Mouse (Mus musculus): ENCODE results near the gene Frmd4a. TPM values are rescaled to one million over a fixed set of nuclear protein-coding genes. Genes with fewer than 3 reads are reported as not detected.

The Frmd4a gene
- total and polyA plus RNA-seq, 2 experiments from 2014 or later: 40.7 to 55.8 TPM

GRCm38 (mm10) chr2:4300383-4300811, 282.9 kb downstream of the Frmd4a start:
- Histone ChIP-seq H3K9ac (replicated peaks; ENCODE audit: low read length) (no peak overlapping the region; the same call in 1 of the 2 replicates), H3K9me3 (ENCODE audit: low read length) (no peaks in the 10 kb centered on the region), H3K4me2 (ENCODE audit: low read depth, low read length) (peak overlapping the region; percentile 53), H3K27me3 (ENCODE audit: insufficient read depth, low read length) (no peaks in the 10 kb centered on the region), H3K36me3 (ENCODE audit: insufficient read depth, low read length) (no peaks in the 10 kb centered on the region), H3K27ac (peak overlapping the region; percentile 58; the same call in 1 of the 2 replicates), H3K4me1 (ENCODE audit: insufficient read depth, low read length) (no peaks in the 10 kb centered on the region; the same call in 1 of the 2 replicates), H3K4me3 (ENCODE audit: low read length) (peak overlapping the region; percentile 17)
- ATAC-seq (peak; percentile 50; the same call in 1 of the 2 replicates), DNase-seq (ENCODE audit: low spot score) (peak; percentile 33)
- no peak for TF ChIP-seq CTCF (IDR thresholded peaks at IDR 0.05; ENCODE audit: low read depth)
- 23% methylated on average over 13 of the region's 13 CpGs for WGBS

GRCm38 (mm10) chr2:4300816-4301215, 283.3 kb downstream of the Frmd4a start:
- H3K9me3 ChIP-seq (ENCODE audit: low read length): no peaks in the 10 kb centered on the region
- 18% methylated on average over 8 of the region's 8 CpGs for WGBS
- no peaks in the 10 kb centered on the region; the same call in 1 of the 2 replicates for H3K4me1 ChIP-seq (ENCODE audit: insufficient read depth, low read length)
- H3K4me3 ChIP-seq (ENCODE audit: low read length): peak overlapping the region; percentile 17
- DNase-seq (ENCODE audit: low spot score) (peak; percentile 23), ATAC-seq (no peak; the same call in 1 of the 2 replicates)
- H3K9ac ChIP-seq (replicated peaks; ENCODE audit: low read length): no peak overlapping the region; the same call in 1 of the 2 replicates
- H3K4me2 ChIP-seq (ENCODE audit: low read depth, low read length): peak overlapping the region; percentile 53
- peak overlapping the region; percentile 58; the same call in 1 of the 2 replicates for H3K27ac ChIP-seq
- no peaks in the 10 kb centered on the region for H3K27me3 ChIP-seq (ENCODE audit: insufficient read depth, low read length)
- H3K36me3 ChIP-seq (ENCODE audit: insufficient read depth, low read length): no peaks in the 10 kb centered on the region
- no peak for TF ChIP-seq CTCF (IDR thresholded peaks at IDR 0.05; ENCODE audit: low read depth)

GRCm38 (mm10) chr2:4301256-4301655, 283.7 kb downstream of the Frmd4a start:
- Histone ChIP-seq H3K27me3 (ENCODE audit: insufficient read depth, low read length) (no peaks in the 10 kb centered on the region), H3K4me2 (ENCODE audit: low read depth, low read length) (peak overlapping the region; percentile 53), H3K4me3 (ENCODE audit: low read length) (peak overlapping the region; percentile 21), H3K9ac (replicated peaks; ENCODE audit: low read length) (no peak overlapping the region), H3K9me3 (ENCODE audit: low read length) (no peaks in the 10 kb centered on the region), H3K36me3 (ENCODE audit: insufficient read depth, low read length) (no peaks in the 10 kb centered on the region), H3K27ac (0 out of 2 replicates have a peak overlapping the region, but pooled peaks have one; percentile 60), H3K4me1 (ENCODE audit: insufficient read depth, low read length) (no peaks in the 10 kb centered on the region; the same call in 1 of the 2 replicates)
- ATAC-seq (no peak), DNase-seq (ENCODE audit: low spot score) (peak; percentile 33)
- no peak for TF ChIP-seq CTCF (IDR thresholded peaks at IDR 0.05; ENCODE audit: low read depth)
- 19% methylated on average over 5 of the region's 6 CpGs for WGBS

- no peaks in the 10 kb centered on the region for H3K9me3 ChIP-seq (ENCODE audit: low read length)
- no peaks in the 10 kb centered on the region; the same call in 1 of the 2 replicates for H3K4me1 ChIP-seq (ENCODE audit: insufficient read depth, low read length)
- H3K4me2 ChIP-seq (ENCODE audit: low read depth, low read length): peak overlapping the region; percentile 53
- H3K27me3 ChIP-seq (ENCODE audit: insufficient read depth, low read length): no peaks in the 10 kb centered on the region
- H3K27ac ChIP-seq: 0 out of 2 replicates have a peak overlapping the region, but pooled peaks have one; percentile 60
- no peak overlapping the region for H3K9ac ChIP-seq (replicated peaks; ENCODE audit: low read length)
- H3K4me3 ChIP-seq (ENCODE audit: low read length): peak overlapping the region; percentile 21
- no peak for TF ChIP-seq CTCF (IDR thresholded peaks at IDR 0.05; ENCODE audit: low read depth)
- DNase-seq (ENCODE audit: low spot score): no peak
- 42% methylated on average over 7 of the region's 7 CpGs for WGBS
- no peak for ATAC-seq
- H3K36me3 ChIP-seq (ENCODE audit: insufficient read depth, low read length): no peaks in the 10 kb centered on the region
Measured at GRCm38 (mm10) chr2:4301692-4302091, 284.2 kb downstream of the Frmd4a start.

- Histone ChIP-seq H3K27me3 (ENCODE audit: insufficient read depth, low read length) (no peaks in the 10 kb centered on the region), H3K4me1 (ENCODE audit: insufficient read depth, low read length) (no peaks in the 10 kb centered on the region; the same call in 1 of the 2 replicates), H3K9ac (replicated peaks; ENCODE audit: low read length) (no peak overlapping the region), H3K27ac (0 out of 2 replicates have a peak overlapping the region, but pooled peaks have one; percentile 60), H3K4me3 (ENCODE audit: low read length) (no peak overlapping the region), H3K4me2 (ENCODE audit: low read depth, low read length) (peak overlapping the region; percentile 53; the same call in 1 of the 2 replicates), H3K9me3 (ENCODE audit: low read length) (no peaks in the 10 kb centered on the region), H3K36me3 (ENCODE audit: insufficient read depth, low read length) (no peaks in the 10 kb centered on the region)
- ATAC-seq (no peak), DNase-seq (ENCODE audit: low spot score) (no peak)
- no peak for TF ChIP-seq CTCF (IDR thresholded peaks at IDR 0.05; ENCODE audit: low read depth)
- WGBS: 86% methylated on average over 3 of the region's 3 CpGs
Measured at GRCm38 (mm10) chr2:4302119-4302518, 284.6 kb downstream of the Frmd4a start.

GRCm38 (mm10) chr2:4307076-4307475, 289.6 kb downstream of the Frmd4a start:
- no peak overlapping the region for H3K4me2 ChIP-seq (ENCODE audit: low read depth, low read length)
- no peak for ATAC-seq
- 54% methylated on average over 6 of the region's 6 CpGs for WGBS

GRCm38 (mm10) chr2:4314545-4314944, 297.0 kb downstream of the Frmd4a start:
- 54% methylated on average over 5 of the region's 5 CpGs for WGBS
- no peak overlapping the region for H3K4me3 ChIP-seq (ENCODE audit: low read length)
- H3K27me3 ChIP-seq (ENCODE audit: insufficient read depth, low read length): no peaks in the 10 kb centered on the region
- TF ChIP-seq CTCF (IDR thresholded peaks at IDR 0.05; ENCODE audit: low read depth): no peak
- no peak overlapping the region for H3K27ac ChIP-seq
- no peaks in the 10 kb centered on the region for H3K9me3 ChIP-seq (ENCODE audit: low read length)
- H3K4me1 ChIP-seq (ENCODE audit: insufficient read depth, low read length): no peaks in the 10 kb centered on the region
- no peaks in the 10 kb centered on the region for H3K36me3 ChIP-seq (ENCODE audit: insufficient read depth, low read length)
- H3K4me2 ChIP-seq (ENCODE audit: low read depth, low read length): no peak overlapping the region
- no peak for ATAC-seq
- no peak overlapping the region for H3K9ac ChIP-seq (replicated peaks; ENCODE audit: low read length)
- no peak for DNase-seq (ENCODE audit: low spot score)

More at GRCm38 (mm10) chr2:4307076-4307475, 289.6 kb downstream of the Frmd4a start:
- Histone ChIP-seq H3K4me1 (ENCODE audit: insufficient read depth, low read length) (no peaks in the 10 kb centered on the region), H3K9ac (replicated peaks; ENCODE audit: low read length) (no peak overlapping the region), H3K27me3 (ENCODE audit: insufficient read depth, low read length) (no peaks in the 10 kb centered on the region), H3K4me3 (ENCODE audit: low read length) (no peak overlapping the region), H3K27ac (no peak overlapping the region), H3K36me3 (ENCODE audit: insufficient read depth, low read length) (no peaks in the 10 kb centered on the region), H3K9me3 (ENCODE audit: low read length) (no peaks in the 10 kb centered on the region)
- no peak for TF ChIP-seq CTCF (IDR thresholded peaks at IDR 0.05; ENCODE audit: low read depth)
- no peak for DNase-seq (ENCODE audit: low spot score)

All from hindbrain, postnatal 0 days (tissue).